Mouse (Mus musculus): ENCODE results near the gene Ddx42.

DNA sequence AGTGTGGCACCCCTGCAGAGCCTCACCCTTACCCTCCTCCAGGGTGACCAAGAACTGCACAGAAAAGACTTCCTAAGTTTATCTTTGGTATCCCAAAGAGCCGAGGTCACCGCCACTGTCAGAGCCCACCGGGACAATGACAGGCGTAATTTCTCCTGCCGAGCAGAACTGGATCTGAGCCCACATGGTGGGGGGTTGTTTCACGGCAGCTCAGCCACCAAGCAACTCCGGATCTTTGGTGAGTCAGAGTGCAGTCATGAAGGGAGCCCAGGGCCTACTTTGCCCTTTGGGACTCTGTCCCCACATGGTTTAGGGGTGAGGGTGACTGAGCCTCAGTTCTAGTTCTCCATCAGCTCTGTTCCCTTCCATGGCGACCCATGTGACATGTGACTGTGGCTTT lies 67.4 kb downstream of the Ddx42 start:
- TF ChIP-seq EP300 (IDR thresholded peaks at IDR 0.05) (no peak), CTCF (IDR thresholded peaks at IDR 0.05) (no peak)

Measured in lung, postnatal 0 days (tissue).